ENCODE assay signal across 7 mouse cellular contexts in the genomic region with DNA sequence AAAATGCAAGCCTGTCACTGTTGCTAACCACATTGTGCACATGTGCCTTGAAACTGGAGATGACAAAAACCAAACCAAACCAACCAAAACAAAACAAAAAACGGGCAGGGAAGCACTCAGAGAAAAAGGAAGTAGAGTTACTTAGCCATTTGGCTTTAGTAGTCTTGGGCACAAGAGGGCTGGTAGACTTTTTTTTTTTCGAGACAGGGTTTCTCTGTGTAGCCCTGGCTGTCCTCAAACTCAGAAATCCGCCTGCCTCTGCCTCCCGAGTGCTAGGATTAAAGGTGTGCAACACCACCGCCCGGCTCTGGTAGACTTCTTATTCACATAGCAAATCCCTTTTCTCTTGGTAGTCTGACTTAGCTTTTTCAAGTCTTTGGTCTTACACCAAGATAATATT.
DNase-seq lines count a peak whose midpoint lies in the region; TF ChIP-seq lines count a peak whose summit lies in the region.
"Not testable (repeated sequence)": the region's sequence is repeated elsewhere in the genome, so short reads cannot be mapped to it uniquely, and the experiment has no call there.

No protein-coding gene starts in this region.

- DNase-seq in gastrocnemius, adult 2 months, result peak; percentile 6
- peak; percentile 33 to 35 for DNase-seq in heart, adult 2 months
- DNase-seq in kidney, adult 18-20 months, result peak; percentile 30
- DNase-seq in lung, adult 2 months, result peak; percentile 33
- DNase-seq in ovary, postnatal 36 days (ENCODE audit: low spot score), result peak; percentile 8
- DNase-seq in testis, postnatal 14 days (ENCODE audit: low spot score), result peak; percentile 15
- DNase-seq in urinary bladder, postnatal 25 days (ENCODE audit: low spot score), result peak; percentile 20

- WGBS in heart, adult 2 months, result 72% methylated on average over 6 of the region's 6 CpGs
- WGBS in lung, adult 2 months, result 76% methylated on average over 6 of the region's 6 CpGs

- not testable (repeated sequence) for H3K27me3 ChIP-seq in heart, adult 2 months (ENCODE audit: control insufficient read depth, insufficient read depth, low read length)

- not testable (repeated sequence) for TF ChIP-seq CTCF in gastrocnemius, adult 2 months (IDR thresholded peaks at IDR 0.05); heart, adult 2 months (IDR thresholded peaks at IDR 0.05); lung, adult 2 months (IDR thresholded peaks at IDR 0.05; ENCODE audit: insufficient read depth, low read length)

- not testable (repeated sequence) for H3K4me3 ChIP-seq in gastrocnemius, adult 2 months; heart, adult 2 months; lung, adult 2 months (replicated peaks; ENCODE audit: extremely low read depth, low read depth, low read length)

- not testable (repeated sequence) for H3K9ac ChIP-seq in heart, adult 2 months (ENCODE audit: low read depth, low read length)

- not testable (repeated sequence) for H3K4me1 ChIP-seq in heart, adult 2 months (ENCODE audit: control insufficient read depth, insufficient read depth, low read length); lung, adult 2 months (ENCODE audit: control insufficient read depth, insufficient read depth, low read length)

- not testable (repeated sequence) for H3K27ac ChIP-seq in gastrocnemius, adult 2 months; heart, adult 2 months

- not testable (repeated sequence) for TF ChIP-seq POLR2A in heart, adult 2 months (IDR thresholded peaks at IDR 0.05; ENCODE audit: insufficient read depth, low read depth, low read length); lung, adult 2 months (IDR thresholded peaks at IDR 0.05; ENCODE audit: borderline replicate concordance, extremely low read depth, low read depth, low read length)

- intact Hi-C loops in gastrocnemius, adult 2 months (cut with DNase I); heart, adult 2 months (cut with DNase I): not testable (repeated sequence)

- not testable (repeated sequence) for H3K79me2 ChIP-seq in heart, adult 2 months (replicated peaks; ENCODE audit: control insufficient read depth, insufficient read depth, low read length)

- TF ChIP-seq EP300 in heart, adult 2 months (IDR thresholded peaks at IDR 0.05; ENCODE audit: insufficient read depth, low read depth, low read length), result not testable (repeated sequence)

- not testable (repeated sequence) for H3K36me3 ChIP-seq in heart, adult 2 months (ENCODE audit: control insufficient read depth, insufficient read depth, low read length)
